Mouse (Mus musculus): Measurements from ENCODE around the gene Rpl26.

The Rpl26 gene

DNA sequence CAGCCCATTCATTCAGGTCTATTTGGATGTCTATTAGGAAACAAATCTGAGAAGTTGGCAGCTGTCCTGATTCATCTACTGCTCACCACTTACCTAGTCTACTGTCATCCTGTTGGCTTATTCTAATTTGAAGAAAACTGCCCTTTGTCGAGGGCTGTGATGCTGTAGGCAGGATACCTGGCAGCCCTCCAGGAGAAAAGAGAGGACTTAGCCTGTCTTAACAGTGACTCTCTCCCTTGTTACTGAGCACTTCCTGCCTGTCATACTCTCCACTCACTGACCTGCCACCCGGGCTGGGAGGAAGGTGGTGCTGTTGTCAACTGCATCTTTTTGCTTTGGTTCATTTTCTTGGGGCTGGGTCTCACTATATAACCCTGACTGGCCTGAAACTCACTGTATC is 10.8 kb upstream of the Rpl26 start:
- DNase-seq (ENCODE audit: low read depth, low spot score): no peak

DNA sequence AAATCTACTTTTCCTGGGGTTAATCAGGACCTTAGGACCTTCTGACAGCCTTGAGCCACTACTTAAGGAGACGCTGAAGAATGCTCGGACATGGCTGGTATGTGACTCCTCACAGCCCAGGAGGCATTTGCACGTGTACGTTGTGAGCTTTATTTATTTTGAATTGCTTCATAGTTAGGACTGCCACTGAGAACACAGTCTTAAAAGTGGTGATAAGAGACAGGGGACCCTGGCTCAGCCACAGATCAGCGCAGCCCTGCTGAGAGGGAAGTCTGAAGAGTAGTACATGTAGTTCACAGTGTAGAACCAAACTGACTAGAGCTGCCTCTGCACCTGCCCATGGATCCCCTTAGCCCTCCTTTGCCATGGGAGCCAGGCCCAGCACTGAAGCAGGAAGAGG is 9.6 kb upstream of the Rpl26 start:
- DNase-seq (ENCODE audit: low read depth, low spot score): no peak

DNA sequence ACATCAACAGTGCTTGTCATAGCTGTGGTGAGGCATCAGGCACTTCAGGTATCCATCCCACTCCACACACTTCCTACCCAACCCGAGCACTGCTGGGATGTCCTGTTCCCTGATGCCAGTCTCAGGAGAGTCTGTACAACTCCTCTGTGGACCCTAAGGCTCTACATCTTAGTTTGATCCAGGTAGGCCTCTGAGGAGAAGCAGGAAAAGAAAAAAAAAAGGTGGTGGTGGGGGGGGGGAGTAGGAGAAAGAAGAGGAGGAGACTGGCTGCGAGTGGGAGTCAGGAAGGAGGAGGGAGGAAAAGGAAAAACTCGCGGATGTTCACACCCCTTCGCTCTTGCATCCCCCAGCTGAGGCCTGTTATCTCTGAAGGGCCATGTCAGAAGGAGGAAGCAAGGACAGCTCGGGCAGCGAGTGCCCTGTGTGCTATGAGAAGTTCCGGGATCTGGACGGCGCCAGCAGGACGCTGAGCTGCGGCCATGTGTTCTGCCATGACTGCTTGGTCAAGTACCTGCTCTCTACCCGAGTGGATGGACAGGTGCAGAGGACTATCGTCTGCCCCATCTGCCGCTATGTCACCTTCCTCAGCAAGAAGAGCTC is 9.1 kb upstream of the Rpl26 start:
- no peak for DNase-seq (ENCODE audit: low read depth, low spot score)

DNA sequence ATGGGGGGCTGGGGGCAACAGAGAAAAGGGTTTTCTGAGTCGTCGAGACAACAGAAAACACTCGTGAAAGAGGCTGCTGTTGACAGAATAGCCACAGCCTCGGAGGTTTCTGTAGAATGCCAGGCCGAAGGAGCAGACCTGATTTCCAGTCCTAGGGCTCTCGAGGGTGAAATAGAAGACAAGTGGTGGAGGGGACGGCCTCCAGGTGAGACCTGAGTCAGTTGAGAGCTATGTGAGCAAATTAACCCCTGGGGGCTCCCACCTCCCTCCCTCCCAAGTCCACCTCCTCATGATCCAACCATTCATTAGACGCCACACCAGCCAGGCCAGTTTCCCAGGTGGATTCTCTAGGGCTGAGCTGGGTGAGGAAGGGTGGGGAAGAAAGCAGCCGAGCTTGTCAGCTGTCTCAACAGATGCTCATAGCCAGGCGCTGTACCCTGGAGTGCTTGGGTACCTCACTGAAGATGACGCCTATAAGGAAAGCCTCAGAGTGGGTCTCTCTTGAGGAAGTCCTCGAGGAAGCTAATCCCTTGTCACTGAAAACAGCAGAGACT is 7.4 kb upstream of the Rpl26 start:
- no peak for DNase-seq (ENCODE audit: low read depth, low spot score)

DNA sequence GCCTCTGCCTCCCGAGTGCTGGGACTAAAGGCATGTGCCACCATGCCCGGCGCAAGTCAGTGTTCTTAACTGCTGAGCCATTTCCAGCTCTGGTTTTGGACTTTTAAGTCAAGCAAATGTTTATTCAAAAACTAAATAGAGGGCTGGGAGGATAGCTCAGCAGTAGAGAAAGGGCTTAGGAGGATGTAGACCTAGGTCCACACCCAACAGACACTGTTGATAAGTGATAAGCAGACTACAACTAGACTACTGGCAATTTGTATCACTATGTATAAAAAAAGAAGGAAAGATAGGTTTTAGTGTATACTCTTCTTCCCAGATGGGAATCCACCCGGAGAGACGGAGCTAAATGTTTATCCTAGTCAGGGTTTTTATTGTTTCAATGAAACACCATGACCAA is 5.1 kb upstream of the Rpl26 start:
- DNase-seq (ENCODE audit: low read depth, low spot score): no peak

DNA sequence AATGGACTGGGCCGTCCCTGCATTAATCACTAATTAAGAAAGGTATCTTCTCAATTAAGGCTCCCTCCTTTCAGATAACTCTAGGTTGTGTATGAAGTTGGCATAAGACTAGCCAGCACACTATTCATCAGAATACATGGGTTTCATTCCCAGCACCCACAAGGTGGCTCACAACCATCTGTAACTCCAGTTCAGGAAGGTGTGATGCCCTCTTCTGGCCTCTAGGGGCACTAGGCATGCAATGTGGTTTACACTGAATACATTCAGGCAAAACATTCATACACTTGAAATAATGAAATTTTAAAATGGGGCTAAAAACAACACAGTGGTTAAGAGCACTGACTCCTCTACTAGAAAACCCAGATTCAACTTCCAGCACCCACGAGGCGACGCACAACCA is 4.3 kb upstream of the Rpl26 start:
- DNase-seq (ENCODE audit: low read depth, low spot score): peak; percentile 76

DNA sequence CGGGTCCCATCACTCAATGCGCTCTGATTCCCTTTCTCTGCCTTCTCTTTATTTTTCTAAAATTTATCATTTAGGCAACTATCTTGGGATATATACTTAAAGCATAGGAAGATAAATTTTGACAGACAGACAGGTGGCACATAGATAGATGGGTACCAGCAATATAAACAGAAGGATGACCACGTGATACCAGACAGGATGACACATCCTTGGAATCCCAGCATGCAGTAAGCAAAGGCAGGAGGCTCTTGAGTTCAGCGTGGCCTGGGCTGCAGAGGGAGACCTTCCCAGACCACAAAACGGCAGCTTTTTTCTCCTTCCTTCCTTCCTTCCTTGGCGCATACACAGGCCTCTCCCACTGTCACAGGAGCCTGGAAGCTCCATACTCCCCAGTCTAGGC is 3.5 kb upstream of the Rpl26 start:
- no peak for DNase-seq (ENCODE audit: low read depth, low spot score)

DNA sequence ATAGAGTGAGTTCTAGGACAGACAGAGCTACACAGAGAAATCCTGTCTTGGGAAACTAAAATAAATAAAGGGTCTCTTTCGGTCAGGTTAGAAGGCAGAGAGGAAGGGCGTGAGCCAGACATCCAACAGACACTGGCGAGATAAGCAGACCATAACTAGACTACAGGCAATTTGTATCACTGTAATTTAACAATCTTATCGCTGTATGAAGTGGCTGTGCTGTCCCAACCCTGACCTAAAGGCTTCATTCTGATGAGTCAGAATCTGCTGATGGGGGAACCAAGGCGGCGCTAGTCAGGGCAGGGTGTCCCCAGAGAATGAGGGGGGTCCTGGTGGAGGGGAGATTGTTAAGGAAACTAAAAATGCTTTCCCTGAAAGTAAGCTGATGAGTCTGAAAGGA is 2.6 kb upstream of the Rpl26 start:
- no peak for DNase-seq (ENCODE audit: low read depth, low spot score)

DNA sequence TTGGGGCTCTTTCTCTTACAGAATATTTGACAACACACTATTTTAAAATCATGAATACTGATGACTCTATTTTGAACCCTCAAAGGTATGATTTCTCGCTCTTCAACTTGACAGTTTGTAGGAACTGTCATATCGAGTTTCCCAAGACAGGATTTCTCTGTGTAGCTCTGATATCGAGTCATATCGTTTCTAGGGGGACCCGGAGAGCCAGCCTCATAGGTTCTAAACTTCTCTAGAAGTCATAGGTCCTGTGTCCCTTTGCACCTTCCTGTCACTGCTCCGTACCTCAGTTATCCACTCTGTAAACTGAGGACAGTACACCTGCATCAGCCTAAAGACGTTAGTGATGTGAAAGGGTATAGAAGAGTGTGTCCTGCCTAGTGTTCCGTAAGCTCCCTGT is 1.6 kb upstream of the Rpl26 start:
- DNase-seq (ENCODE audit: low read depth, low spot score): no peak

DNA sequence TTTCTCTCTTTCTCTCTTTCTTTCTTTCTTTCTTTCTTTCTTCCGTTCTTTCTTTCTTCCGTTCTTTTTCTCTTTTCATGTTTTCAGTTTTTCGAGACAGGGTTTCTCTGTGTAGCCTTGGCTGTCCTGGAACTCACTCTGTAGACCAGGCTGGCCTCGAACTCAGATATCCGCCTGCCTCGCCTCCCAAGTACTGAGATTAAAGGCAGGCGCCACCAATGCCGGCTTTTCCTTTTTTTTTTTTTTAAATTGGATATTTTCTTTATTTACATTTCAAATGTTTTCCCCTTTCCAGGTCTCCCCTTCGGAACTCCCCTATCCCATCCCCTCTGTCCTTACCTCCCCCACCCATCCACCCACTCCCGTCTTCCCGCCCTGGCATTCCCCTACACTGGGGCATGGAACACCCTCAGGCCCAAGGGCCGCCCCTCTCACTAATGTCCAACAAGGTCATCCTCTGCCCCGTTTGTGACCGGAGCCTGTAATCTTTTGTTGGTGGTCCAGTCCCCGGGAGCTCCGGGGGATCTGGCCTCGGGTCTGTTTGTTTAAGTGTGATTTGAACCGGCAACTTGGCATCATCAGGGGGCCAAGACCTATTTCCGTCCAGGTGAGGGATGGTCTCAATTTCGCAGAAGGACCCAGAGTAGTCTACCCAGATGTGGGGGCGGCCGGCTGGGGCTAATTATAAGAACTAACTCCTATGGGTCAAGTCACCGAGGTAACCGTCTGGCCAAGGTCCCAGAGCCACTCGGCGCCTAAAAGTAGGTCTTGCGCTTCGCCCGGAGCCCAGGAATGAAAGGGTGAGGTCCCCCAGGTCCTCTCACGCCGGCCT is 648 bp upstream of the Rpl26 start:
- DNase-seq (ENCODE audit: low read depth, low spot score): no peak

DNA sequence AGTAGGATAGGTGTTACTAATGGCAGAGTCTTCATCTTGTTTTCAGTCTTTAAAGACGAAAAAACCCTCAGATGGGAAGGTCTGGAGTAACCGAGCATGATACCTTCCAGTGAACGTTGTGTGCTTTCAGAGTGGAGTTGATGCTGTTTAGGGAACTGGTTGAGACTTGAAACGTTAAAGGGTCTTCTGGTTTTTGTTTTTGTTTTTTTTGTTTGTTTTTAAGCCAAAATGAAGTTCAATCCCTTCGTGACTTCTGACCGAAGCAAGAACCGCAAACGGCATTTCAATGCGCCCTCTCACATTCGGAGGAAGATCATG is 623 bp downstream of the Rpl26 start:
- DNase-seq (ENCODE audit: low read depth, low spot score): no peak

DNA sequence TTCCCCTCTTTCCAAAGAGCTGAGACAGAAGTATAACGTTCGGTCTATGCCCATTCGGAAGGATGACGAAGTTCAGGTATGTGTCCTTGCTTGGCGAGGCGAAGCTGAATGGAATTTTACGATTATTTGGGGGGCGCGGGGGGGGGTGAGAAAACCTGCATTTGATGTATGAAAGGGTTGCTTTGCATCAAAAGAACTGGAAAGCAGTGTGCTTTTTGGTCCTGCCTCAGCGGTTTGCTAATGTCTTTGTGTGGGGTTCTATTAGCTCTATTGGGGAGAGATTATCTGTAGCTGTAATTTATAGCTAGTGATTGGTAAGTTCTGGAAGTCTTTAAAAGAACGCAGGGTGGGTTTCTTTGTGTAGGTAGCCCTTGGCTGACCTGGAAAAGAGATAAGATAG is 984 bp downstream of the Rpl26 start:
- DNase-seq (ENCODE audit: low read depth, low spot score): no peak

DNA sequence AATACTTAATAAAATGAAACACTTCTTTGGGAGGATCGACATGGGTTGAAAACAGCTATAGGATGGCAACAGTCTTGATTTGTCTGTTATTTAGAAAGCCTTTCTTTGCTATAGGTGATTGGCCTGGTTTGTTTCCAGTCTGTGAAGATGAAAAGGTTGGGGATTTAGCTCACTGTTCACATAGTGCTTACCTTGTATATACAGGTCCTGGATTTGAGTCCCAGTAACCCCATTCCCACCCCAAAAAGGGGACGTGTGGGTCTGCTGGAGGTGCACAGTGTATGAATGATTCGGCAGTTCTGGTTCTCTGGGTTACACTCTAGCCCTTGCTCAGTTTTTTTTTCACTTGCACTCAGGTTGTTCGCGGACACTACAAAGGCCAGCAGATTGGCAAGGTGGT is 1.4 kb downstream of the Rpl26 start:
- no peak for DNase-seq (ENCODE audit: low read depth, low spot score)

DNA sequence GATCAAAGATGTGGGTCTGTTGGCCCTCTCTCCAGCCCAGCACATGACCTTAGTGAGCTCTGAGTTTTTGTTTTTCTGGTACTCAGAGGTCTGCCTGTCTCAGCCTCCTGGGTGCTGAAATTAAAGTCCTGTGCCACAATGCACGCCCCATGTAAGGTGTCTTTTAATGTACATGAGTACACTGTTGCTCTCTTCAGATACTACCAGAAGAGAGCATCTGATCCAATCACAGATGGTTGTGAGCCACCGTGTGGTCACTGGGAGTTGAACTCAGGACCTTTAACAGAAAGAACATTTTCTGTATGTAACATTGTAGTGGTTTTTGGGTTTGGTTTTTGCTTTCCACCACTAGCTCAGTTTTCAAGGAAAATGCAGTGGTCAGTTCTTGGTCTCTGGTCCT is 2.4 kb downstream of the Rpl26 start:
- DNase-seq (ENCODE audit: low read depth, low spot score): no peak

DNA sequence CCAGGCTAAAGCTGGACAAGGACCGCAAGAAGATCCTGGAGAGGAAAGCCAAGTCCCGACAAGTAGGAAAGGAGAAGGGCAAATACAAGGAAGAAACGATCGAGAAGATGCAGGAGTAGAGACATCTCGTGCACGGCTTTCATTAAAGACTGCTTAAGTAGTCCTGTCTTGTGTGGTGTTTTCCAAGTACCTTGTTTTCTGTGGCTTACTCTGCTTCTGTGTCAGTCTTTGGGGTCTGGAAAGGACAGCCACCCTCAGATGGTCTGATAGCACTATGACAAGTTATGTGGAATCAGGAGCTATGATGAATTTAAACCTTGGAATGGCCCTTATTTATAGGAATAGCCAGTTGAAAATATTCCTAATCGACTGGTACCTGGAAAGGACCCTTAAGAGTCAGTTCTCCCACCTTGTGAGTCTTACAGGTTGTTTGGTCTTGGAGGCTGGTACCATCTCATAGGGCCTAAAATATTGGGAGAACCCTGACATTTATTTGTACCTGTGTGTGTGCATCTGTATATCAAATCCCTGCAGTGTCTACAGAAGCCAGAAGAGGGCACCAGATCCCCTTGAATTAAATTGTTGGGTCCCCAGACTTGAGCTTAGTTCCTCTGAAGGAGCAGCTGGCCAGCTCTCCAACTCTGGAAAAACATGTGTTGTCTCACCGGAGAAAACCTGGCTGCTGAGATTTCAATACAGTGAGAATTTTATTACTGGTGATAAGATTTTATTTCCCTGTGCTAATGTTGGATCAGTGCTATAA is 3.2 kb downstream of the Rpl26 start:
- peak; percentile 89 for DNase-seq (ENCODE audit: low read depth, low spot score)

DNA sequence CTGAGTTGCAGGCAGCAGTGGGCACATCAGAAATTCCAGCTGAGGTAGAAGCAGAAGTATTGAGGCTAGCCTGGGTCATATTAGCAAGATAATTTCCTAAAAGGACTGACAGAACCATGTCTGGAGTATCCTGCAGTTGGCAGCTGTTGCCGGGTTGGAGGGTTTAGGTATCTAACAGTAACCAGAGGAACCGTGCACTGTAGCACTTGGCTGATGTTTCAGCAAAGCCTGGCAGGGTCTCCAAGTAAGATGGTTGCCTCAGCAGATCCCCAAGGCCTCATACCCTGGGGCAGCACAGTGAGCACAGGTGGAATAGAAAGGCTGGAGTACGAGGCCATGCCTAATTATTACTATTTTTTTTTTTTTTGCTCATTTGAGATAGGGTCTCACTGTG is 3.8 kb downstream of the Rpl26 start:
- no peak for DNase-seq (ENCODE audit: low read depth, low spot score)

DNA sequence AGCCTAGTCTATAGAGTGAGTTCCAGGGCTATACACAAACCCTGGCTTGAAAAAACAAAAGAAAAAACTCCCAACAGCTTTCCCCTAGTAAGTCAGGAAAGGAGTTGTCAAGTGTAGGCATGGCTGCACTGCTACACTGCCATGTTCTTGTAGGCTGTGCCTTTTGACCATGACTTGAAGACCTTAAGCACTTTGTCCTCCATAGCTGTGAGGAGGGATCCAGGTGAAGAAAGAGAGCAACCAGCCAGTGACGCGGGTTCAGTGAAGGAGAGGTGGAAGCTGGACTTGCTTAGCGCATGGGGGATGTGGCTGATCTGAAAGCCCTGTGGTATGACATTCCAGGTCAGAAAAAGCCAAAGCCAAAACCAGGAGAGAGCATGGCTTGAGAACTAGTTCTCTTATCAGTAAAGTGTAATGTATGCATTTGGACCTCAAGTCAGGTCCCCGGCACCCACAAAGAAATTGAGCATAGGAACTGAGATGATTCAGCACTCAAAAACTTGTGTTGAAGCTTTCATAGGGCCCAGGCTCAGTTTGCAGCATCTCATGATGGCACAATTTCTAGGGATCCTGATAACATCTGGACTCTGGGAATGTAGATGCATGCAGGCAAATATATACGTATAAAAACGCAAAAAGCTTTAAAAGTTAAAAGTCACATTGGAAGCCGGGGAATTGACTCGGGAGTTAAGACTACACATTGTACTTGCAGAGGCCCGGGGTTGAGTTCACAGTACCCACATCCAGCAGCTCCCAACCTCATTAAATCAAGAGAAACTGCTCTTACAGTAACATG is 4.5 kb downstream of the Rpl26 start:
- no peak for DNase-seq (ENCODE audit: low read depth, low spot score)

DNA sequence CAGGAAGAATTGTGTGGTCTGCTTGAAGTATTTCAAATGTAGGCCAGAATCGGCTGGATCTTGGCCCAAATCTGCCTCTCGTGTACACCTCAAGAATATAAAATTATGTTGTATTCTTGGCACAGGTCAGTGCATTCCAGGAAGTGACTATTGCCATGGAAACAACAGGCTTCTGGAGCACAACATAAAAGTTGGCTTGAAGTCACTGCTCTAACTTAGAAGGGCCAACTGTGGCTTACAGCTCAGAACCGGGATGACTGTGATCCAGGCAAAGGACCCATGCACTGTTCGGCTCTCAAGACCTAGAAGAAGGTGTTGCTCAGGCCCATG is 5.0 kb downstream of the Rpl26 start:
- DNase-seq (ENCODE audit: low read depth, low spot score): no peak

DNA sequence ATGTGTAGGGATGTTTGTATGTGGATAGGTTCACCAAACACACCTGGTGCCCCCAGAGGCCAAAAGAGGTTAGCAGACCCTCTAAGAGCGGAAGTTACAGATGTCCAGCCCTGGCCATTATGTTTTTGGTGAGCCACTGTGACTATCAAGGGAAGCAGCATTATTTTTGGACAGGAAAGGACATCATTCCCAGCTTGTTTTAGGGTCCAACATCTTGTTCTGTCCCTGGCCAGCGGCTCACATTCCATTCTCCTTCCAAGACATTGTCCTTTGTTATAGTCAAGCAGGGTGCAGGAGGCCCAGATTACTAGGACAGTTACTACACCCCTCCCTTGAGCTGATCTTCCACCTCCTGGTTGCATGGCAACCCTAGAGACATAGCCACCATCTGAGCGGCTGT is 5.9 kb downstream of the Rpl26 start:
- DNase-seq (ENCODE audit: low read depth, low spot score): no peak

DNA sequence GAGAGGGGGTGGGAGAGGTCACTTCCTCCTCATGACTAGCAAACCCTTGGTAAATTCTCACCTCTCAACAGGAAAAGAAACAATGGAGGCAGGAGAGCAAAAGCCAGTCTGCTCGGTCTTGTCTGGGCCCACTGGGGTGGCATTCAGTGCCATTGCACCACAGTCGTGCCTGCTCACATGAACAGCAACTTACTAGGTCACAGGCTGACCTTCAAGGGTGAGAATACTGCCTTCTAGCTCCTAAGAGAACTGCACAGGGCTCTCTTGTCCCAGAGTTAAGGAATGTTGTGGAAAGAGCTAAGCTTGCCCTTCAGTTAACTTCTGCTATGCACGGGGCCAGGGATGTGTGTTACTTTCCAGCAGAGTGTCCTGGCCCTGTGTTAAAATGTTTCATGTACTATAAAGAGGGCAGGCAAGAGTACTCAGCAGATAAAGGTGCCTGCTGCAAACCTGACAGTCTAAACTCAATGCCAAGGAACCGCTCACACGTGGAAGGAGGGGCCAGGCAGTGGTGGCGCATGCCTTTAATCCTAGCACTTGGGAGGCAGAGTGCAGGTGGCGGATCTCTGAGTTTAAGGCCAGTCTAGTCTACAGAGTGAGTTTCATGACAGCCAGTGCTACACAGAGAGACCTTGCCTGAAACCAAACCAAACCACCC is 7.6 kb downstream of the Rpl26 start:
- no peak for DNase-seq (ENCODE audit: low read depth, low spot score)

DNA sequence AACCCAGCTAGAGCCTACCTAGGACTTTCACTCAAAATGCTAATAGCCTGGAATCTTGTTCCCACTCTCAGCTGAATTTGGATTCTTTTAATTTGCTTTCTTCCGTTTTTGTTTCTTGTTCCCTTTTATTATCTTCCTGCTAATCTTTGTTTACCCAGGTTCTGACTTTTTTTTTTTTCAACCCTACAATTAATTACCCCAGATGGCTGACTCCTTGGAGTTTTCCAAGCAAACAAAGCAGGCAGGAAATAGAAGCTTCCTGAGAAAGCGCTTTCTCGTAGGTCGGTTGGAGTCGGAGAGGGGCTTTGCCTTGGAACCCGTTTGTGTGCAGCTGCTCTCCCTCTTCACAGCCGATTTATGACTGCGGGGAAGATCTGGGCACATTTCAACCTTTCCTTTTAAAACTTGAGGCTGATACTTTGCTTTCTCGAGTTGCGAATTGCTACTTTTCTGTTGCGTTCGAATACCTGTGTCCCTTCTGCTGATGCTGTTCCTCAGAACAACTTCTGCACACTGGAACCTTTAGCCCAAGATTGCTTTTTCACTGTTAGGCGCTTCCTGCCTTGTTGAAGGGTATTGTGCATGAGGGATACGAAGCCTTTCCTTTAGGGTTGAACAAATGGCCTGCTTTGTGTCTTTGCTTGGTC is 10.3 kb downstream of the Rpl26 start:
- no peak for DNase-seq (ENCODE audit: low read depth, low spot score)
